Mouse (Mus musculus) gastrocnemius, adult 2 months (tissue): ENCODE measurements at regions not wholly inside any gene's neighbourhood (a gene's known extent, or its start where the extent isn't known, plus 50 kb on each side); places are given as distances from the start of the nearest gene placed in this dataset.

ENCODE experiments used
- DNase-seq: peaks from one replicate; pipeline ENCODE4 v3.0.0; 2022
- H3K27ac ChIP-seq: fragments of 200-600 bp; 2 replicates; pipeline ENCODE4 v1.8.1; 2022; ENCODE audit warnings: mild to moderate bottlenecking
- H3K4me3 ChIP-seq: fragments of 200-600 bp; 2 replicates; pipeline ENCODE4 v1.8.1; 2022; ENCODE audit warnings: mild to moderate bottlenecking, moderate library complexity
- CTCF ChIP-seq: fragments of 200-600 bp; IDR thresholded peaks from 2 replicates; pipeline ENCODE4 v1.8.1; 2022; ENCODE audit warnings: antibody characterized with exemption, mild to moderate bottlenecking, moderate library complexity
- intact Hi-C: fragments of 180-260 bp; cut with DNase I; formaldehyde crosslinking; loops from one replicate; pipeline ENCODE4 v1.15.1; 2025

- no peak for DNase-seq
- TF ChIP-seq CTCF = no peak
- H3K27ac ChIP-seq = no peak overlapping the region
- intact Hi-C loops = no loop called here
- H3K4me3 ChIP-seq = no peak overlapping the region
Measured at GRCm38 (mm10) chr11:112278566-112278965, 503.5 kb upstream of the Sox9 start.

- H3K27ac ChIP-seq = no peak overlapping the region
- H3K4me3 ChIP-seq = no peak overlapping the region
- DNase-seq = no peak
- no peak for TF ChIP-seq CTCF
- intact Hi-C loops = no loop called here
Measured at GRCm38 (mm10) chr11:112282911-112283310, 499.1 kb upstream of the Sox9 start.

DNA sequence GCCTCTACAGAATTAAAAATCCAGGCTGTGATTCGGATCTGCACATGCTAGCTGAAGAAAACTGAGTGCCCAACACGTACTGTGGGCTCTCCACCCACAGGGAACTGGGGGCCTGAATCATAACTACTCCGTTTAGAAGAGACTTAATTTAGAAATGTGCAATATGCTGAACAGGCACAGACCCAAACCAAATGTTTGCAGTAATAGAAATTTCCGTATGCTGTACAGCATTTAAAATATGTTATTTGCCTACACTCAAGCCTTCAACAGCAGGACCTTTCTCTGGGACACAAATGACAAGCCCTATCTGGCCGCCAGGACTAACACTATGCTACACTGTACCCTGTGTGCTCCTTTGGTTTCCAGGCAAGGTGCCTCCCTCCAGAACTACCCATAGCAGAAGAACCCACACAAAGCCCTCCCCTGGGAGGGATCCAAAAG, 483.1 kb upstream of the Sox9 start:
- H3K27ac ChIP-seq = no peak overlapping the region
- intact Hi-C loops = no loop called here
- DNase-seq = no peak
- H3K4me3 ChIP-seq = no peak overlapping the region
- no peak for TF ChIP-seq CTCF

DNA sequence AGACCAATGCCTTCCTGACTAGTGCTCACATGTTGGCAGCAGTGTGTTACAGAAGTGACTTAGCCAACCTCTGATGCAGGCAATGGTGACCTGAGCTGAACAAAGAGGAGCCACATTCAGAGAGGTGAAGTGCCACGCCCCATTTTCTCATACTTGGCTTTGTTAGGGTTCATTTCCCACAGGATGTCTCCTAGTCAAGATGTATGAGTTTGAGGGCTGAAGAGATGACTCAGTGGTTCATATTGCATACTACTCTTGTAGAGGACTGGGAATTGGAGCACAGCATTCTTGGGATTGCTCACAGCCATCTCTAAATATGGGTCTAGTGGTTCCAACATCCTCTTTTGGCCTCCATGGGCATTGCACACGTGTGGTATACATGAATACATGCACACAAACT, 478.9 kb upstream of the Sox9 start:
- DNase-seq = no peak
- intact Hi-C loops = no loop called here
- no peak for TF ChIP-seq CTCF
- no peak overlapping the region for H3K27ac ChIP-seq
- H3K4me3 ChIP-seq = no peak overlapping the region

- DNase-seq = no peak
- Histone ChIP-seq H3K4me3 (no peak overlapping the region), H3K27ac (no peak overlapping the region)
- intact Hi-C loops = no loop called here
- TF ChIP-seq CTCF = no peak
Measured at GRCm38 (mm10) chr11:112325850-112326249, 456.2 kb upstream of the Sox9 start.

DNA sequence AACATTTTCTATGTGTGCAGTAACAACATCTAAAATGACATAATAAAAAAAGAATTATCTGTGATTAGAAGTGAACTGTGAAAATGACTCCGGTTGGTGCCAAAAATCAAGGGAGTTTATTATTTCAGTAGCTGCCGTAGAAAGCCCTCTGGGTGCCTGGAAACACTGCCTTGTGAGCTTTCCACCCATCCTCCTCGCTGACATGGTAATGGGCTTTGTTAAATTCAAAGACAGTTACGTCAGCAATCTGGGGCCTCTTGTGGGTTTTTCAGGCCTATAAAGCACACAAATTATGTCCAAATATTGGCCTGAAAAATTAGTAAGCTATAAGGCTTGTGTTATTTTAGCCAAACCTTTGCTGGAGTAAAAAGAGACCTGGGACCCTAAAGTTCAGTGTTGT, 454.4 kb upstream of the Sox9 start:
- TF ChIP-seq CTCF = no peak
- Histone ChIP-seq H3K27ac (no peak overlapping the region), H3K4me3 (no peak overlapping the region)
- intact Hi-C loops = no loop called here
- DNase-seq = no peak

GRCm38 (mm10) chr11:112345133-112345532, 436.9 kb upstream of the Sox9 start:
- Histone ChIP-seq H3K27ac (no peak overlapping the region), H3K4me3 (no peak overlapping the region)
- TF ChIP-seq CTCF = no peak
- intact Hi-C loops = no loop called here
- DNase-seq = no peak

GRCm38 (mm10) chr11:112345586-112345985, 436.4 kb upstream of the Sox9 start:
- no peak for TF ChIP-seq CTCF
- DNase-seq = no peak
- intact Hi-C loops = no loop called here
- Histone ChIP-seq H3K4me3 (no peak overlapping the region), H3K27ac (no peak overlapping the region)

- intact Hi-C loops = no loop called here
- no peak for TF ChIP-seq CTCF
- no peak for DNase-seq
- Histone ChIP-seq H3K27ac (no peak overlapping the region), H3K4me3 (no peak overlapping the region)
Measured at GRCm38 (mm10) chr11:112346089-112346488, 435.9 kb upstream of the Sox9 start.

DNA sequence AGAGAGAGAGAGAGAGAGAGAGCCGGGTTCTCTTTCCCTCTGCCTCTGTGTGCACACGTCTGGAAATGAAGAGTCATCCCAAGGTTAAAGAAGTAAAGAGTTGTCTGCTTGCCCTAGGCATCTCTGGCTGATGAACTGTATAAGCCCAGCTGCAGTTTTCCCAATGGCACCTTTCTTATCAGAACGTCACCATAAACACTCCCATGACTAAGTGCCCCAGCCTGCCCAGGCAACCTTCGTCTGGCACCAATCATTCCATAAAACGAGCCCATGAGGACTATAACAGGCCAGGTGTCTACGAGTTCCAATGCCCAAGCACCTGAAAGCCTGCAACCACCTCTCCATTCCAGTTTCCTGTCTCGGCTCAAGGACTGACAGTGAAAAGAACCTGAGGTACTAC, 435.5 kb upstream of the Sox9 start:
- H3K27ac ChIP-seq = no peak overlapping the region
- H3K4me3 ChIP-seq = no peak overlapping the region
- TF ChIP-seq CTCF = no peak
- intact Hi-C loops = no loop called here
- no peak for DNase-seq

DNA sequence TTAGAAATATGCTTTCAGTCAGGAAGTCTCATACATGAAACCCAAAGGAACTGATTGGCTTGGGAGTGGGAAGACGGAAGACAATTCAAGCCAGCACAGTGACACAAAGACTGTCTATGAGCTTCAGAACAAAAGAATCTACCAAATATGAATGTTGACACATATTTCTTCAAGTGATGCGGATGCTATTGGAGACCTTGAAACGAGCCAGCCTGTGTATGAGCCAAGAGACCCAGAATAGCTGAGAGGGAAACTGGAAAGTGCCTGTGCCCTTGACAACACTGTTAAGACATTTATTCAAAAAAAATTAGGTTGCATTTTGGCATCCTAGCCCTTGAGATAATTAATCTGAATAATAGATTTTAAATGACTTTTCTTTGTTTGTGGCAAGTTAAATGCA, 426.7 kb upstream of the Sox9 start:
- Histone ChIP-seq H3K4me3 (no peak overlapping the region), H3K27ac (no peak overlapping the region)
- TF ChIP-seq CTCF = no peak
- DNase-seq = no peak
- intact Hi-C loops = no loop called here

GRCm38 (mm10) chr11:112366715-112367114, 415.3 kb upstream of the Sox9 start:
- Histone ChIP-seq H3K27ac (no peak overlapping the region), H3K4me3 (no peak overlapping the region)
- intact Hi-C loops = no loop called here
- no peak for TF ChIP-seq CTCF
- DNase-seq = no peak

DNA sequence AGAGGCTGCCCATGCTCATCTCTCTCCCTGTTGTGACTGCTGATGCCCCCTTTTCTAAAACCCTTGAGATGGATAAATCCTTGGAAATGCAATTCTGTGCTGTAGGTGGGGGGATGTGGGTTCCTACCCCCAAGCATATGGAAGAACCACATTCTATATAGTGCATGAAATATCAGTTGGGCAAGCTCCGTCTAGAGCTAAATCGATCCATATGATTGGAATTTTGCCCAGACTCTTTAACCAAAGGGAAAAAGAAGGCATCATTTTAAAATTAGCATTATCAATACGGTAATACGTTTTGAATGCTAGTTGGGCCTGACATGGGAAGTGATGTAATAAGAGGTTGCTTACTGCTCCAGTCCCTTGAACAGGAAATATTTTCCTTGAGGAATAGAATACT, 411.1 kb upstream of the Sox9 start:
- H3K27ac ChIP-seq = no peak overlapping the region
- H3K4me3 ChIP-seq = no peak overlapping the region
- intact Hi-C loops = no loop called here
- TF ChIP-seq CTCF = no peak
- no peak for DNase-seq

DNA sequence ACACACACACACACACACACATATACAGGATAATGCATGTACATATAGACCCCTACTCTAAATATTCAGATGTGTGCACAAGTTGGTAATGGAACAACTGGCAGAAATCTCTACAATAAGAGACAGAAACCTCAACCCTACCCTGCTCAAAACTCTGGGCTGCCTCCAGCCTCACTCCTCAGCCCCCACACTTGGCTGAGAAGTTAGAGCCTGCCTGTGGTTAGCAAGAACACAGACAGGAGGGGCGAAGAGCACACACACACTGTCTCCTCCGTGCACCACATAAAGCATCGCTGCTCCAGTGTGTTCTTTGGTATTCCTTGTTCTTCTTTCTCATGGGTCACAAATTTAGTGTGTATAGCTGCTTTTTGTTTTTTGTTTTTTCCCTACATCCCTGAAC, 382.0 kb upstream of the Sox9 start:
- TF ChIP-seq CTCF = no peak
- intact Hi-C loops = no loop called here
- Histone ChIP-seq H3K27ac (no peak overlapping the region), H3K4me3 (no peak overlapping the region)
- DNase-seq = no peak

DNA sequence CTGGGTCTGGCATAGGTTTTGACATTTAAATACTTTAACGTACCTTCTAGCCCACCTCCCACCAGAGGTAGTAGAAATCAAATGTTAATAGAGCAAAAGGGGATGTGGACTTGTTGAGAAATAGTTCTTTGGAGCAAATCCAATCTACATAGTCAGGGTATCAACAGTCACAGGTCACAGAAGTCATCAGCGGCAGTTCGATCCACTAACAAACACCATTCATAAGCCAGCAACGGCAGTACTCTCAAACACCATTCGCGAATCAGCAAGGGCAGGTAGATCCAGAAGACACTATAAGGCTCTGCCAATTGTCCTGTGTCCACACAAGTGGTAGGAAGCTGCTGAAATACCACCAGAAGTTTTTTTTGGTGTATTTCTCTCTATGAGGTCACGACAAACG, 374.3 kb upstream of the Sox9 start:
- intact Hi-C loops = no loop called here
- no peak overlapping the region for H3K27ac ChIP-seq
- no peak for TF ChIP-seq CTCF
- DNase-seq = no peak
- H3K4me3 ChIP-seq = no peak overlapping the region
